Mouse (Mus musculus) limb, embryonic 14.5 days (tissue): Measurements from ENCODE around the gene Ankfn1. TPM values are rescaled to one million over a fixed set of nuclear protein-coding genes. Genes with fewer than 3 reads are reported as not detected.

Source experiments
- ATAC-seq: fragments of 200-750 bp; cut with Nextera tagmentation; 2 replicates; pipeline ENCODE4 v1.8.0; 2017; ENCODE audit warnings: low read depth, moderate number of reproducible peaks, moderate TSS enrichment; ENCODE audit not compliant: low FRiP score
- DNase-seq: peaks from one replicate; pipeline ENCODE4 v3.0.0-alpha.2; 2015; ENCODE audit warnings: low spot score
- H3K27ac ChIP-seq: fragments of 300-500 bp; sonication (generic); replicated peaks from 2 replicates; pipeline ENCODE4 v1.5.1; 2014; ENCODE audit warnings: low read depth, mild to moderate bottlenecking, low read length, moderate library complexity, mixed read lengths
- H3K27me3 ChIP-seq: fragments of 300-500 bp; sonication (generic); 2 replicates; pipeline ENCODE4 v1.6.1; 2014; ENCODE audit warnings: low read length, mixed read lengths; ENCODE audit not compliant: control insufficient read depth, insufficient read depth
- H3K36me3 ChIP-seq: fragments of 300-500 bp; sonication (generic); 2 replicates; pipeline ENCODE4 v1.6.1; 2014; ENCODE audit warnings: mild to moderate bottlenecking, low read length, moderate library complexity, mixed read lengths; ENCODE audit not compliant: control insufficient read depth, insufficient read depth
- H3K4me1 ChIP-seq: fragments of 300-500 bp; sonication (generic); 2 replicates; pipeline ENCODE4 v1.6.1; 2014; ENCODE audit warnings: antibody characterized with exemption, low read length, mixed read lengths; ENCODE audit not compliant: control insufficient read depth, insufficient read depth
- H3K4me2 ChIP-seq: fragments of 300-500 bp; sonication (generic); replicated peaks from 2 replicates; pipeline ENCODE4 v1.6.1; 2014; ENCODE audit warnings: low read depth, mild to moderate bottlenecking, low read length, moderate library complexity; ENCODE audit not compliant: severe bottlenecking
- H3K4me3 ChIP-seq: fragments of 300-500 bp; sonication (generic); replicated peaks from 2 replicates; pipeline ENCODE4 v1.5.1; 2014; ENCODE audit warnings: low read length
- H3K9ac ChIP-seq: fragments of 300-500 bp; sonication (generic); 2 replicates; pipeline ENCODE4 v1.6.1; 2014; ENCODE audit warnings: mild to moderate bottlenecking, low read depth, low read length, moderate library complexity; ENCODE audit not compliant: severe bottlenecking
- H3K9me3 ChIP-seq: fragments of 300-500 bp; sonication (generic); 2 replicates; pipeline ENCODE4 v1.6.1; 2016; ENCODE audit warnings: low read length; ENCODE audit not compliant: control insufficient read depth
- POLR2A ChIP-seq: fragments of 200-500 bp; IDR thresholded peaks from 2 replicates; pipeline ENCODE4 v1.8.0; 2012; ENCODE audit warnings: inconsistent platforms, mild to moderate bottlenecking, moderate library complexity, borderline replicate concordance; ENCODE audit not compliant: insufficient read depth, insufficient read length; ENCODE audit errors: extremely low read depth
- WGBS: fragments of 180-500 bp; shearing (Covaris S2); extraction: QIAGEN DNeasy Blood & Tissue Kit; methylation state at CpG from one replicate; pipeline ENCODE4 v1.1.7; 2014; 5-methylcytosine and 5-hydroxymethylcytosine counted together
- polyA plus RNA-seq, 2 experiments: library from polyadenylated mRNA; depleted of rRNA in 1 of 2; stranded (reverse) in 1 of 2; unstranded in 1 of 2; fragments of >200 nt; fragmentation: Nextera tagmentation in 1 of 2; extraction: Ambion mirVana in 1 of 2; gene quantifications; 2 replicates each; pipeline versions ENCODE4 v1.2.1 to v1.2.3; 2012 to 2014

The Ankfn1 gene
- polyA plus RNA-seq, 2 experiments: 0.36 to 0.61 TPM

DNA sequence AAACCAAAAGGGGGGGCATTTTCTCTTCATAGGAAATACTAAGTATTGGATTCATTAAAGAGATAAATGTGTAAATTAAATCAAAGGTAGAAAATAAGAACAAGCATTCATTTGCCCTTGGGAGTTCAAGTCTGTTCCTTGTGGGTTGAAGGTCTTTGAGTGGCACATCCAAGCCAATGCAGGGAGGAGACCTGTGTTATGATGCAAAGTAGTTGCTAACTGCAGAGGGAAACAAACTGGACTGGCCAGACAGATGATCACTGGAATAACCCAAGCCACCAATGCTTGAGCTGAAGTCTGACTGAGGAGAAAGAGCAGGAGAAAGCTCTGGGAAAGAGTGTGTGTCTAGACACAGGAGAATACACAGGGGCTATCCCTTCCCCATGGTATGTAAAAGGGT lies 120.9 kb downstream of the Ankfn1 start:
- no peaks in the 10 kb centered on the region for H3K9me3 ChIP-seq
- H3K27ac ChIP-seq: no peak overlapping the region
- no peaks in the 10 kb centered on the region for H3K27me3 ChIP-seq
- ATAC-seq (no peak), DNase-seq (no peak)
- no peaks in the 10 kb centered on the region for H3K36me3 ChIP-seq
- no peak overlapping the region for H3K4me2 ChIP-seq
- H3K9ac ChIP-seq: no peak overlapping the region
- no peak for TF ChIP-seq POLR2A
- H3K4me1 ChIP-seq: no peaks in the 10 kb centered on the region
- no peak overlapping the region for H3K4me3 ChIP-seq

DNA sequence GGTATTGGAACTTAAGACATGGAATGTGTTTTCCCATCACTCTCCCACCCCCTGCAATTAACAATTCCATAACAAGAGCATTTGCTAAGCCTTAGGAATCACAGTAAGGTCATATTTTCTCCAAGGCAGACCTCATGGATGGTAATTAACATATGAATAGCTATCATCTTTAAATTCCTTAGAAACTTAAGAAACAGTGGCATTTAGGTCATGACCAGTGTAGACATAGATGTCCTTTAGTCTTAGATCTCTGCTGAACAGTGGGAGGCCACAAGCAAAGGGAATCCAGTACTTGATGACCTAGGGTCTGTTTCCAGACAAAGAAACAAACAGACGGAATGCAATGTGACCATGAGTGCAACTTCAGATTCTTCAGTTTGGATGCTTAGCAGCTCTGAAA lies 141.7 kb downstream of the Ankfn1 start:
- no peaks in the 10 kb centered on the region for H3K27me3 ChIP-seq
- no peak overlapping the region for H3K9ac ChIP-seq
- H3K4me2 ChIP-seq: no peak overlapping the region
- DNase-seq: no peak
- H3K27ac ChIP-seq: no peak overlapping the region
- WGBS: 77% methylated on average over 1 of the region's 1 CpGs
- no peak for TF ChIP-seq POLR2A
- no peak for ATAC-seq
- peaks cover 3% of the 10 kb centered on the region; the same call in 1 of the 2 replicates for H3K4me1 ChIP-seq
- H3K9me3 ChIP-seq: no peaks in the 10 kb centered on the region
- no peak overlapping the region for H3K4me3 ChIP-seq
- H3K36me3 ChIP-seq: no peaks in the 10 kb centered on the region

- WGBS: 83% methylated on average over 2 of the region's 2 CpGs
- no peak for TF ChIP-seq POLR2A
These were observed 146.1 kb downstream of the Ankfn1 start for GRCm38 (mm10) chr11:89631315-89631714.

GRCm38 (mm10) chr11:89628562-89628961 lies 148.9 kb downstream of the Ankfn1 start:
- no peaks in the 10 kb centered on the region for H3K27me3 ChIP-seq
- no peaks in the 10 kb centered on the region for H3K9me3 ChIP-seq
- no peaks in the 10 kb centered on the region for H3K4me1 ChIP-seq
- DNase-seq: no peak
- H3K4me3 ChIP-seq: no peak overlapping the region
- TF ChIP-seq POLR2A: no peak
- no peak overlapping the region for H3K4me2 ChIP-seq
- no peak overlapping the region for H3K27ac ChIP-seq
- H3K36me3 ChIP-seq: no peaks in the 10 kb centered on the region
- no peak for ATAC-seq
- H3K9ac ChIP-seq: no peak overlapping the region
- WGBS: 88% methylated on average over 6 of the region's 6 CpGs

More at GRCm38 (mm10) chr11:89631315-89631714, 146.1 kb downstream of the Ankfn1 start:
- H3K27me3 ChIP-seq: no peaks in the 10 kb centered on the region
- peaks cover 3% of the 10 kb centered on the region; the same call in 1 of the 2 replicates for H3K4me1 ChIP-seq
- ATAC-seq (no peak), DNase-seq (no peak)
- no peaks in the 10 kb centered on the region for H3K9me3 ChIP-seq
- no peak overlapping the region for H3K4me3 ChIP-seq
- no peak overlapping the region for H3K9ac ChIP-seq
- no peaks in the 10 kb centered on the region for H3K36me3 ChIP-seq
- H3K4me2 ChIP-seq: no peak overlapping the region
- H3K27ac ChIP-seq: no peak overlapping the region

- H3K9me3 ChIP-seq: no peaks in the 10 kb centered on the region
- no peak for TF ChIP-seq POLR2A
- no peaks in the 10 kb centered on the region for H3K27me3 ChIP-seq
- H3K9ac ChIP-seq: no peak overlapping the region
- DNase-seq: no peak
- H3K27ac ChIP-seq: no peak overlapping the region
- no peaks in the 10 kb centered on the region for H3K4me1 ChIP-seq
- H3K4me2 ChIP-seq: no peak overlapping the region
- no peak for ATAC-seq
- H3K4me3 ChIP-seq: no peak overlapping the region
- H3K36me3 ChIP-seq: no peaks in the 10 kb centered on the region
These were observed 150.2 kb downstream of the Ankfn1 start for GRCm38 (mm10) chr11:89627232-89627631.

- no peak for TF ChIP-seq POLR2A
- WGBS: 81% methylated on average over 13 of the region's 13 CpGs
- Histone ChIP-seq H3K9ac (no peak overlapping the region), H3K9me3 (no peaks in the 10 kb centered on the region), H3K4me1 (no peaks in the 10 kb centered on the region), H3K4me2 (no peak overlapping the region), H3K27ac (no peak overlapping the region), H3K27me3 (no peaks in the 10 kb centered on the region), H3K4me3 (no peak overlapping the region), H3K36me3 (no peaks in the 10 kb centered on the region)
- DNase-seq (no peak), ATAC-seq (no peak)
These were observed 153.6 kb downstream of the Ankfn1 start for GRCm38 (mm10) chr11:89623698-89624445.
